8 mouse cellular contexts compared by ENCODE assay signal in the genomic region with DNA sequence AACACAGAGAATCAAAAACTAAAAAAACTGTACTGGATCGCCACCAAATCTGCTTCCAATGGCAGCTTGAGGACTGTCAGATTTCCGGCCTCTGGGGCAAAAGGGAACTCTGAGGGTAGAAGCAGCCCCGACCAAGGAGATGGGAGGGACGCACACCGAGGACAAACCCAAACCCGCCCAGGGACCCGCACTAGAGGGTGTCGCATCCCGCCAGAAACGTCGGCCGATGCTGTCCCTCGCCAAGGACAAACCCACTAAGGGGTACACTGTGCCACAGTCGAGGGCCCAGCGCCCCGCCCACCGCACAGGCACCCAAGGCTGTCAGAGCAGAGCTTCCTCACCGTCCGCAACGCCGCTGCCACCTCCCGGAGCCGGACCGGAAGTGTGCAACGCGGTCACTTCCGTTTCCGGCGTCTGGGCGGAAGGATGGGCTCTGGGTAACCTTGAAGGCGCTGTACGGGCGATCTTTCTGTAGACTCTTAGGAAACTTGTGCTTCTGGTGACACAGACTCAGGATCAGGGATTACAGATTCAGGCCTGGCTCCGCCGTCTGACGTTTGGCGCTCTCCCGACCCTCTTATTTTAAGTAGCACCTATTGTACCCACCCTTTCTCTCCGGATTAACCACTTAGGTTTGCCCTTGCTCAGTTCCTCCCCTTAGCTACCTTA. TPM values are rescaled to one million over a fixed set of nuclear protein-coding genes. Genes with fewer than 3 reads are reported as not detected.
A peak's percentile ranks its signal among the peaks of the same experiment; 100 is the strongest.
DNase-seq lines count a peak whose midpoint lies in the region; ATAC-seq and TF ChIP-seq lines count a peak whose summit lies in the region.

A gene (minus strand): TSS at position 416 of the 669 bp plus-strand sequence.

- intact Hi-C loops in heart, postnatal 25 days (cut with DNase I), result loop anchor here (5.0 kb wide), 3 partner anchors 54 to 109 kb away; a partner anchor contains a TSS

- no peaks in the 10 kb centered on the region for H3K27me3 ChIP-seq in forebrain, embryonic 15.5 days

- peak within 1 kb of the TSS; percentile 88 to 90 for H3K4me3 ChIP-seq in ES-E14 (ENCODE audit: insufficient read depth in 1 of 2, low read depth in 1 of 2, low read length in 2 of 2, poor library complexity in 1 of 2, severe bottlenecking in 1 of 2)
- peak within 1 kb of the TSS; percentile 83 for H3K4me3 ChIP-seq in forebrain, embryonic 15.5 days
- peak within 1 kb of the TSS; percentile 63 for H3K4me3 ChIP-seq in lung, adult 2 months (replicated peaks; ENCODE audit: extremely low read depth, low read depth, low read length)

- no peak within 1 kb of the TSS for H3K27ac ChIP-seq in ES-E14 (ENCODE audit: insufficient read depth, low read depth, low read length, poor library complexity, severe bottlenecking)
- peak within 1 kb of the TSS; percentile 90 for H3K27ac ChIP-seq in forebrain, embryonic 15.5 days (replicated peaks)

- TF ChIP-seq CTCF in lung, adult 2 months (IDR thresholded peaks at IDR 0.05; ENCODE audit: insufficient read depth, low read length), result no peak

- WGBS in forebrain, embryonic 15.5 days, result under 1% methylated on average over 39 of the region's 39 CpGs
- under 1% methylated on average over 39 of the region's 39 CpGs for WGBS in lung, adult 2 months

- DNase-seq in ES-E14 (ENCODE audit: low read depth, low spot score), result peak; percentile 76
- peak; percentile 90 for DNase-seq in cerebellum, adult 11-12 months
- peak; percentile 83 for DNase-seq in heart, postnatal 25 days (ENCODE audit: low spot score)
- DNase-seq in layer of hippocampus, adult 18-20 months (ENCODE audit: low spot score in 2 of 2), result peak; percentile 91
- peak; percentile 88 for DNase-seq in lung, adult 2 months
- DNase-seq in thymus, adult 18-20 months, result peak; percentile 76 to 83

- ATAC-seq in forebrain, embryonic 15.5 days (replicated peaks), result peak; percentile 98
- ATAC-seq in neutrophil, adult 5-6 weeks (ENCODE audit: extremely low read depth, insufficient number of reproducible peaks, low FRiP score, poor library complexity, severe bottlenecking), result peak; percentile 99

- H3K9me3 ChIP-seq in ES-E14 (ENCODE audit: control insufficient read depth, insufficient read depth, low read depth, low read length), result no peaks in the 10 kb centered on the region
- no peaks in the 10 kb centered on the region for H3K9me3 ChIP-seq in forebrain, embryonic 15.5 days

- peak; percentile 86 for TF ChIP-seq POLR2A in lung, adult 2 months (IDR thresholded peaks at IDR 0.05; ENCODE audit: borderline replicate concordance, extremely low read depth, low read depth, low read length)

- H3K4me2 ChIP-seq in forebrain, embryonic 15.5 days (replicated peaks), result peak within 1 kb of the TSS; percentile 90

- in situ Hi-C loops in ES-E14 (cut with MboI; ENCODE audit: low sequenced_read_pairs in 2 of 2, unreplicated experiment in 2 of 2), result no loop called here

- 0 out of 2 replicates have a peak, but pooled peaks cover 4% of the 10 kb centered on the region for H3K36me3 ChIP-seq in ES-E14 (ENCODE audit: control insufficient read depth, insufficient read depth, low read length, poor library complexity, severe bottlenecking)
- peaks cover 18% of the 10 kb centered on the region for H3K36me3 ChIP-seq in forebrain, embryonic 15.5 days

- H3K9ac ChIP-seq in ES-E14 (ENCODE audit: insufficient read depth, low read depth, low read length, poor library complexity, severe bottlenecking), result peak within 1 kb of the TSS; percentile 85
- H3K9ac ChIP-seq in forebrain, embryonic 15.5 days (replicated peaks), result peak within 1 kb of the TSS; percentile 85

- H3K4me1 ChIP-seq in ES-E14 (ENCODE audit: control insufficient read depth in 2 of 2, insufficient read depth in 2 of 2, low read length in 2 of 2, poor library complexity in 1 of 2), result no peaks in the 10 kb centered on the region; a peak in 1 of 4 replicates
- peaks cover 22% of the 10 kb centered on the region for H3K4me1 ChIP-seq in forebrain, embryonic 15.5 days
- peaks cover 3% of the 10 kb centered on the region; the same call in 1 of the 2 replicates for H3K4me1 ChIP-seq in lung, adult 2 months (ENCODE audit: control insufficient read depth, insufficient read depth, low read length)

TF ChIP-seq in ES-E14, 5 proteins besides CTCF, POLR2A, EP300 and RAD21:
- TF ChIP-seq CHD2 (IDR thresholded peaks at IDR 0.05; ENCODE audit: low read depth, low read length), result no peak
- TF ChIP-seq ZC3H11A (IDR thresholded peaks at IDR 0.05; ENCODE audit: borderline replicate concordance, low read depth, low read length), result no peak
- no peak for TF ChIP-seq HCFC1 (IDR thresholded peaks at IDR 0.05; ENCODE audit: borderline replicate concordance, insufficient read depth, low read length)
- no peak for TF ChIP-seq MAFK (IDR thresholded peaks at IDR 0.05; ENCODE audit: insufficient read depth, low read depth, low read length)
- TF ChIP-seq ZNF384 (IDR thresholded peaks at IDR 0.05; ENCODE audit: low read depth, low read length), result no peak

RNA-seq across cellular contexts. Expression of the gene that starts here (rescaled TPM):
- total RNA-seq in ES-E14 (2012; rRNA removed), result 20.5 and 28.8 TPM in 2 replicates
- 110 and 123 TPM in 2 replicates for polyA plus RNA-seq in forebrain, embryonic 15.5 days (2015; fragmentation: Nextera tagmentation; extraction: Ambion mirVana)
- 10 to 100 TPM; 50.7 to 50.8 TPM for total RNA-seq in heart, postnatal 25 days (2021)
- 10 to 100 TPM; 63.6 to 70.9 TPM for total RNA-seq in layer of hippocampus, adult 18-20 months (2021)
- 22.5 and 30.2 TPM in 2 replicates for polyA plus RNA-seq in lung, adult 2 months (2012; rRNA removed)
- 64.6 and 75.3 TPM in 2 replicates for total RNA-seq in neutrophil, adult 5-6 weeks (2017)
